Mouse (Mus musculus) NIH3T3 (cell line): ENCODE data around the gene Klhl25.
A peak's percentile ranks its signal among the peaks of the same experiment; 100 is the strongest.
"Not testable (repeated sequence)": the region's sequence is repeated elsewhere in the genome, so short reads cannot be mapped to it uniquely, and the experiment has no call there.

ENCODE experiments used
- DNase-seq: peaks from one replicate; pipeline ENCODE4 v3.0.0-alpha.2; 2012; ENCODE audit warnings: low read depth

Klhl25 gene

DNA sequence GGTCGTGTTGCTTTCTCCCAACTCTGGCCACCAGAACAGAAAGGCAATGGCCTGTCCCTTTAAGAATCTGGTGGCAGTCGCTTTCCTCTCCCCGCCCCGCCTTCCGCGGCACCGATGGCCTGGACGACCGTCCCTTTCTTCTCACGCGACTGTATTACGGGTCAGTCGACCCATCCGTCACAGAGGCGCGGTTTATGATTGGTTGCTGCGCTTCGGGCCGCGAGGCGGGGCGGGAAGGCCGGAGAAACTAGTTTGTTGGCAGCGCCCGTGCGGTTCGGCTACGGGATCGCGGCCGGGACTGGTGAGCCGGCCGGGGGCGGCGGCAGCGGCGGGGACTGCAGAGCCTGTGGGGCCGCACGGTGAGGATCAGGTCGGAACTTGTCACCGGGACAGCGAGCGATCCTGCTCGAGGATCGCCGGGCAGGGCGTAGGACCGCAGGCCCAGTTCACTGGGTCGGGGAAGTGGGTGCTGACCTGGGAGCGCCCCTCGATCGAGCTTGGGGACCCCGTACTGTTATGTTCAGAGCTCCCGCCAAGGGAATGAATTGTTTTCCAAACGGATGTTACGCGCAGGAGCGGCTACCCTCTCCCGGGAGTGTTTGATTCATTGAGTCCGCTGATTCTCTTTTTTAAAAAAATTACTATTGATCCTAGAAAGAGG lies at the start of gene Klhl25:
Gene Klhl25 (plus strand): TSS at position 196 of the 661 bp plus-strand sequence.
- peak; percentile 97 for DNase-seq

- DNase-seq = no peak
Observed at GRCm38 (mm10) chr7:75800530-75800929, 47.6 kb upstream of the Klhl25 start.

- no peak for DNase-seq
Observed at GRCm38 (mm10) chr7:75801022-75801421, 47.1 kb upstream of the Klhl25 start.

DNA sequence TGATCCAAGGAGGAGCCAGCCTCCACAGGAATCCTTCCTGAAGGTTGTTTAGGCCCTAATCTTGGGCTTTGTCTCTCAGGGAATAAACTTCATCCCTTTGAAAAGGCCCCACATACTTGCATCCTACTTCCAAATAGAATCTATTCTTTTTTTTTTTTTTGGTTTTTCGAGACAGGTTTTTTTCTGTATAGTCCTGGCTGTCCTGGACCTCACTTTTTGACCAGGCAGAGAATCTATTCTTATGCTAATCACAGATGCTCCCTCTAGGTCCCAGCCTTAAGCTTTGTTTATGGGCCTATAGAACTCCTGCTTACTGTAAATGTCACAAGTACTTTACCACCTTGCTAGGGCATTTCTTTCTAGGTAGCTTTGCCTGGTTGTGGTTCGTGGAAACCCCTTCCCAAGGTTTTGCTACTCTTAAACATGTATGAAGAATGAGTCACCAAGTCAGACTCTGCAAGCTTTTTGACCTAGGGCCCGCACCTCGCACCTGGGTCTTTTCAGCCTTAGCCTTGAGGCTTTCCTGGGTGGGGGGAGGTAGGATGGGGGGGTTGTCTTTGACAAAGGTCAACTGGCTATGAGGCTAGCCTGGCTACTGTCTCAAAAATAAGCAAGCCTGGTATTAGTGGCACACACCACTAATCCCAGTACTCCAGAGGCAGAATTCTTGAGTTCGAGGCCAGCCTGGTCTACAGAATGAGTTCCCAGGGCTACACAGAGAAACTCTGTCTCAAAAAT lies 46.3 kb upstream of the Klhl25 start:
- DNase-seq = no peak

DNA sequence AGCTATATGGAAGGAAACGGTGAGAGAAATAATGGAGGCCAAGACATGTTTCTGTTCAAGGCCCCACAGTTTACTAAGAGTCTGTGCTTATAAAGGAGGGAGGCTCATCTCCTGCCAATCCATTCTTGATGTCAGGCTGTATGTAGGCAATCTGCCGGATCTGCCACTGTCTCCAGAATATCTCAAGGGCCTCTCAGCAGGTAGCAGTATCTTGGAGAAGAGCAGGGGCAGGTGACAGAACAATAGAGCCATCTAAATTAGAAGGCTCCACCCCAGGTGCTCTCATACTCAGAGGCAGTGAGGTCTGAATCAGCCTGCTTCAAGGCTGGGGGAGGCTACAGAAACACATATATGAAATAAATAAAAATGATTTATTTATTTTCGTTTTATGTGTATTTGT lies 45.2 kb upstream of the Klhl25 start:
- no peak for DNase-seq

DNA sequence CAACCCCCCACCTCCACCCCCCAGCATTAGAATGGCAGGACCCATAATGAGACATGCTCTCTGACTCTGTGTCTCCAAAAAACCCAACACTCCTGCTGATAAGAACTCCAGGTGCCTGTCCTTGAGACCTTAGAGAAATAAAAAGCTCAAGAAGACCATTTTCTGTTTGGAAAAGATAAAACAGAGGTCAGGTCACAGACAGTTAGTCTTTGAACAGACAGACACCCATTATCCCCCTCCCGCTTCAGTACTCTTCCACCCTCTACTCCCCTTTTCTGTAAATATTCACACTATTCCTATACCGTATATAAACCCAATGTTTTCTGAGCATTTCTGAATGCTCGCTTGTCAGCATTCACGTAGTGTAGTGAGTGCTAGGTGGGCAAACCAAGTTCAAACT lies 41.9 kb upstream of the Klhl25 start:
- DNase-seq = no peak

DNA sequence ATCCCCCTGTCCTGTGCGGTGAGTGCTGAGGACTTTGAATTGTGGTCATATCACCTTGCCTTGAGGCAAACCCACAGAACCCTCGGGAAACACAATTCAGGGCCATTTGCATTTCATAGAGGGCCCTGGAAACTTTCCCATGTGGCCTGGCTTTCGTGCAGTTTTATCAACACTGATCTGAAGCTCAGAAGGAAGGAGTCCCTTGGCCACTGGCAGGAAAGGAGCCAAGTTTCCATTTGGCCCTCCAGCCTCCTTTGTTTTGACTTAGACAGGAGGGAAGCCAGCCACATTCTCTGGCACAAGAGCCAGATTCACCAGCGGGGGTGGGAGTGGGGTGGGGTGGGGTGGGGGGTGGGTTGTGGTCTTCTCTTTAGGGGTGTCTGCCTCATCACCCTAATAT lies 41.4 kb upstream of the Klhl25 start:
- peak; percentile 44 for DNase-seq

GRCm38 (mm10) chr7:75807460-75808304 lies 40.4 kb upstream of the Klhl25 start:
- DNase-seq = peak; percentile 69

- peak; percentile 0 for DNase-seq
Observed at GRCm38 (mm10) chr7:75820687-75821086, 27.4 kb upstream of the Klhl25 start.

DNA sequence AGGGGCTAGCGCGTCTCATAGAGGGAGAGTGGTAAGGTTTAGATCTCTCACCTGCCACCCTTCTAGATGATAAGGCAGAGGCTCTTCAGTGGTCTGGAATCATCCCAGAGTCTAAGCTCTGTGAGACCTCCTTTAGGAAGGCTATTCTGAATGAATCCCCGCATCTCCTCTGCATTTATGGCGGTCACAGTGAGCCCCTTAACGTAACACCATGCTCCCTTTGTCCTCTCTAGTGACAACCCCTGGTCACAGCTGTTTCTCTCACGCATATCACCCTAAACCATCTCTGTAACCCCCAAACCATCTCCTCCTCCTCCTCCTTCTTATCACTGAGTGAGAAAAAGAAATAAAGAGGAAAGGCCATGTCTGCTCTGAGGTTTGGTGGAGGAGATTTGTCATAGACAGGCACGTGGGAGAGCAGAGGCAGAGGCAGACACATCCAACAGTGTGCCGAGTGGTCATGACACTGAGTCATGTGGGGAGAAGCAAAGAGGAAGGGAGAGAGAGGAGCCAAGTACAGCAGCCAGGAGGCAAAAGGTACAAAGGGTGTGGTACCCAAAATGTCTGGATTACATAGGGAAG lies 25.9 kb upstream of the Klhl25 start:
- DNase-seq = peak; percentile 3

DNA sequence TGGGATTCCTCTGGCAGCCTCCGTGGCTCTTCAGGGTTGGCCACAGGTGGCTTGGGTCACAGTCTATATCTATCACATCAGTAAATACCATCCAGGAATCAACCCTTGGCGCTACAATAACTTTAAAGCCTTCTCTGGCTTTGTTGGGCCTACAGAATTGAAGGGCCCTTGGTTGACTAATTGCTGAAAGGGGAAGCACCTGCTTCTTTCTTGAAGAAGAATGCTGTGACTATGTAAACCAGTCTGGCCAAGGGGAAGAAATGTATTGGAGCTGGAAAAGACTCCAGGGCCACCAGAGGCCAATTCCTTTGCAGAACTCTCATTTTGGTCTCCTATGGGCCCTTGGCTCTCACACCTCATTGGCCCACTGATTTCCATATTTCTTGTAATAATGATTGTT lies 25.0 kb upstream of the Klhl25 start:
- no peak for DNase-seq

DNA sequence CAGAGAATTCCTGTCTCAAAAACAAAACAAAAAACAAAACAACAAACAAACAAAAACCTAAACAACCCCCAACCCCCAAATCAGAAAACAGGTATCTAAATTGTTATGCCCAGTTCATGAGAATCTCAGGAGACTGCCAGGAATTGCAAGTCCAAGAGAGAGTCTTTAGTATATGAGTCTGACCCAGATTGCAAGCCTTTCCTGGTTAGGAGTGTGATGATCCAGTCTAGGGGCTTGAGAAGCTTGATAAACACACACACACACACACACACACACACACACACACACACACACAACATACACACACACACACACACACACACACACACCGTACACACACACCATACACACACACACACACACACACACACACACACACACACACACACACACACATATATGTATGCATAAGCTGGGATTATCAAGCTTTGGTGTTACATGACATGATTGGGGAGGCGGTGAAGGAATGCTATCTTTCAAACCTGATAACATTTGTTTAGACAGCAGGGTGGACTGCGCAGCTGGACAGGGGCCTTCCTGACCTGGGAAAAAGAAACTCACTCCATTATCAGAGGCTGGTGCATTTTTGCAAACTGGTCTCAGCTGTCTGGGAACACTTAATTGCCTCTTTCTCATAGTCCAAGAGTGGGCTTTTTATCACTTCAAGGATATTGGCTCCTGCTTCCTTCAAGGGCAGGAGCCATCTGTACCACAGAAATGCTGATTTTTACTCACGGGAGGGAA lies 21.6 kb upstream of the Klhl25 start:
- peak; percentile 1 for DNase-seq

GRCm38 (mm10) chr7:75827357-75827756 lies 20.8 kb upstream of the Klhl25 start:
- peak; percentile 4 for DNase-seq

DNA sequence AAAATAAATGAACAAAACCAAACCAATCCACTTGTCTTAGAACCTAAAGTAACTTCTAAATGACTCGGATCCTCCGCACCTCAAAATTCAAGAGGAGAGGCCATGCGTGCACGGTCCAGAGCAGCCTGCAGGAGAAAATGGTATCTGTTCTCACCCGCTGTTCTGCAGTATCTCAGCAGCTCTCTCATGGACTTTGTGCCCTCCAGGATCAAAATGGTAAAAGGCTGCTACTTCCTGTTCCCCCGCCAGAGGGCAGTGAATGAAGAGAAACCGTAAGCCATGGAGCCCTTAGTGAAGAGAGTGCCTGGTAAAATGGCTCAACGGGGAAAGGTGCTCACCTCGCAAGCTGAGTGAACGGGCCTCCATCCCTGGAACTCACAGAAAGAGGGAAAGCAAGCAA lies 20.3 kb upstream of the Klhl25 start:
- DNase-seq = peak; percentile 86

GRCm38 (mm10) chr7:75828536-75828935 lies 19.6 kb upstream of the Klhl25 start:
- DNase-seq = peak; percentile 1

DNA sequence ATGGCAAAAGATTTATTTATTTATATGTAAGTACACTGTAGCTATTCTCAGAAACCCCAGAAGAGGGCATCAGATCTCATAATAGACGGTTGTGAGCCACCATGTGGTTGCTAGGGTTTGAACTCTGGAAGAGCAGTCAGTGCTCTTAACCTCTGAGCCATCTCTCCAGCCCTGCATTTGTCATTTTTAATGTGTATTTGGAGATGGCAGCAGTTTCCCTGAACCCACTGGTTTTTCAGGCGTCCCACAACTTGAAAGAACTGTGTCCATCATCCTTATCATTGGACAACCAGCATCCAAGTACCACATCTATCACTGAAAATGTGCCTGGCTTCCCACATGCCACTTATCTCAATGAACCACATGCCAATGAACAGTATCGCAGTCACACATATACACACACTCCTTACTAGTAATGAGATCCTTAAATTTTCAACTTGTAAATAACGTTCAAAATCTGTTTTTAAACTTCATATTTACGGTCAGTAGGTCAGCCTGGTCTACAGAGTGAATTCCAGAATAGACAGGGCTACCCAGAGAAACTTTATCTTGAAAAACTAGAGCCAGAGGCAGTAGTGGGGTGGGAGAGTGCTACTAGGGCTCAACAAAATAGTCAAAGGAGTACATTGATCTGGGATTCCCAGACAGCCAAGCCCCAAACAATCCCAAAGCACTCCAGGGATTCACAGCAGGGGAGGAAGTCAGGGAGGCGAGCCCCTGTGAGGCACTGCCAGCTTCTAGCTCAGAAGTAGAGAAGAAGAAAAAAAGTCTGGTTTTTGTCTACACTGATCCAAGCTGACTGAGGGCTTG lies 17.7 kb upstream of the Klhl25 start:
- peak; percentile 11 for DNase-seq

GRCm38 (mm10) chr7:75833960-75834359 lies 14.2 kb upstream of the Klhl25 start:
- not testable (repeated sequence) for DNase-seq

DNA sequence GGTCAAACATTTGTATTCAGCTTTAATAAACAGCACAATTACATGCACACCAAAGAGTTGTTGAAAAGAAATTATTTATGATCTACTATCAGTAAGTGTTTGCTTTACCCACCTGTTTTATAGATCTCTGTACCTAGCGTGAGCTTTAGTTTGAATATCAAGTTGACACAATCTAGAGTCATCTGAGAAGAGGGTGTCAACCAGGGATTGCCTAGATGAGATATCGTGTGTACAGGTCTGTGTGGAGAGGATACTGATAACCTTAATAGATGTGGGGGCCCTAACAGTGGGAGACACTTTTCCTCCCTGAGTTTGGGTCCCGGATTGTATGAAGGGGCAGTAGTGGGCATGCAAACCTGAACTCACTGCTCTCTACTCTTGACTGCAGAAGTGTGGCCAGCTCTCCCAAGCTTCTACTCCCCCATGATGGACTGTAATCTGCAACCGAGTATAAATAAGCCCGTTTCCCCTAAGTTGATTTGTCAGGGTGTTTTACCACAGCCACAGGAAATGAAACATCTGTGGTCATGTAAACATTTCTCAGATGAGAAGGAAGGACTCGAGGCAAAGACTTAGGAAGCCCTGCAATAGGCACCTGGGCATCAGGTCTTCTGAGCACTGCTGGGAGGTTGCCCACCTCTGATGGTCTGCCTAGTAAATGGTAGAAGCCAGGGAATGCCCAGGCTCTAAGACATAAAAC lies 13.0 kb upstream of the Klhl25 start:
- not testable (repeated sequence) for DNase-seq

DNA sequence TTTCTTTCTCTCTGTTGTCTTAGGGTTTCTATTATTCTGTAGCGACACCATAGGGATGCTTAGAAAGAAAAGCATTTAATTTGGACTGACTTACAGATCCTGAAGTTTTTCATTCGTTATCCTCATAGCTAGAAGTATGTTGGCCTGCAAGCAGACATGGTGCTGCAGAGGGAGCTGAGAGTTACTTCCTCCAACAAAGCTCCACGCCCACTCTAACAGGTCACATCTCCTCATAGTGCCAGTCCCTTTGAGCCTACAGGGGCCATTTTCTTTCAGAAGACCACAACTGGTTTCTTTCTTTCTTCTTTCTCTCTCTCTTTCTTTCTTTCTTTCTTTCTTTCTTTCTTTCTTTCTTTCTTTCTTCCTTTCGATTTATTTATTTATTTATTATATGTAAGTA lies 8.0 kb upstream of the Klhl25 start:
- DNase-seq = no peak

GRCm38 (mm10) chr7:75842306-75842705 lies 5.8 kb upstream of the Klhl25 start:
- DNase-seq = peak; percentile 2
